ENCODE assay signal across 18 mouse cellular contexts in the genomic region with DNA sequence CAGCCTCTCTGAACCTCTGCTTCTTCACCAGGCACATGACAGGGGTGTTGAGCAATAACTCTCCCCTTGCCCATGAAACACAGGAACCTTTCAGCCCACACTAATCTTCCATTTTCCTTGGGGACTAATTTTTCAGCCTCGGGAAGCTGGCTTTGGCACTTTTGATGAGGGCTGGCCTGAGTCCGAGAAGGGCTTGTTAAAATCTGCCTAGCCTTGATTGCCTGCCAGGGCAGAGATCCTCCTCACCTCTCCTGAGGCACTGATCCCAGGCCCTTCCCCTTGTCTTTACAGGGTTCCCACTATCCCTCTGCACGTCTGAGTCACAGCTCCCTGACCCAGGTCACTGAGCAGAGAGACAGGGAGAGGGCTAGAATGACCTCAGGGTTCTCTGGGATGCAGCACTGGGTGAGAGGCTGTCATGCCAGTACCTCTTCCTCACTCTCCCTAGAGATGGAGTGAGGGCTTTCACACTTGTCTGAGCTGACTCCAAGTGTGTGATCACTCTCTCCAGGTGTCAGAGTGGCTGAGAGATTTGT.
DNase-seq lines count a peak whose midpoint lies in the region; ATAC-seq lines count a peak whose summit lies in the region.
"Had no signal": no experiment of that assay in that cellular context is flagged by ENCODE, and none has a peak within 500 bp of the region (broad histone marks: within the 10 kb centered on the region; RNA-seq: fewer than 3 reads in every experiment).

No protein-coding gene starts in this region.

- H3K27me3 ChIP-seq in hindbrain, embryonic 13.5 days, result peaks cover 11% of the 10 kb centered on the region; the same call in 1 of the 2 replicates
- H3K27me3 ChIP-seq in hindbrain, embryonic 12.5 days, result peaks cover 26% of the 10 kb centered on the region
- H3K27me3 ChIP-seq: liver, embryonic 15.5 days; midbrain, embryonic 15.5 days had no signal

- H3K36me3 ChIP-seq in hindbrain, embryonic 13.5 days, result no peaks in the 10 kb centered on the region
- H3K36me3 ChIP-seq in hindbrain, embryonic 12.5 days, result no peaks in the 10 kb centered on the region
- H3K36me3 ChIP-seq: forebrain, embryonic 12.5 days; heart, embryonic 10.5 days; limb, embryonic 15.5 days; liver, embryonic 15.5 days; midbrain, embryonic 15.5 days had no signal

- H3K9me3 ChIP-seq in hindbrain, embryonic 13.5 days, result no peaks in the 10 kb centered on the region
- no peaks in the 10 kb centered on the region for H3K9me3 ChIP-seq in hindbrain, embryonic 12.5 days (replicated peaks)
- H3K9me3 ChIP-seq: forebrain, embryonic 12.5 days; heart, embryonic 10.5 days; limb, embryonic 15.5 days; liver, embryonic 15.5 days; midbrain, embryonic 15.5 days had no signal

- peak overlapping the region; percentile 12; the same call in 1 of the 2 replicates for H3K27ac ChIP-seq in hindbrain, embryonic 13.5 days
- H3K27ac ChIP-seq in hindbrain, embryonic 12.5 days, result no peak overlapping the region
- H3K27ac ChIP-seq: forebrain, embryonic 12.5 days; heart, embryonic 10.5 days; limb, embryonic 15.5 days; liver, embryonic 15.5 days; midbrain, embryonic 15.5 days had no signal

- 32% methylated on average over 3 of the region's 3 CpGs for WGBS in hindbrain, embryonic 13.5 days
- WGBS in hindbrain, embryonic 12.5 days, result 38% methylated on average over 3 of the region's 3 CpGs

- peak; percentile 47 for DNase-seq in 3T3-L1 (ENCODE audit: low read depth, low spot score)
- DNase-seq in brain, adult 2 months (ENCODE audit: low read depth, low spot score), result peak; percentile 45
- DNase-seq in cerebellum, postnatal 10 days, result peak; percentile 76 to 80
- DNase-seq in lung, postnatal 14 days, result no peak
- DNase-seq in spleen, postnatal 4 days (ENCODE audit: low spot score in 2 of 2), result no peak
- DNase-seq: adrenal gland, adult 8-10 months; gastrocnemius, postnatal 25 days; kidney, postnatal 4 days; thymus, adult 18-20 months had no signal

- H3K4me2 ChIP-seq in hindbrain, embryonic 13.5 days, result no peak overlapping the region
- H3K4me2 ChIP-seq in hindbrain, embryonic 12.5 days (replicated peaks), result no peak overlapping the region
- H3K4me2 ChIP-seq: forebrain, embryonic 12.5 days; limb, embryonic 15.5 days; liver, embryonic 15.5 days; midbrain, embryonic 15.5 days had no signal

- ATAC-seq in hindbrain, embryonic 13.5 days (ENCODE audit: low FRiP score), result no peak
- ATAC-seq in hindbrain, embryonic 12.5 days (ENCODE audit: low FRiP score), result no peak
- ATAC-seq in megakaryocyte-erythroid progenitor cell, adult 5-6 weeks (replicated peaks; ENCODE audit: low FRiP score, low TSS enrichment, poor library complexity, severe bottlenecking), result no peak
- ATAC-seq: midbrain, embryonic 15.5 days had no signal

- H3K4me1 ChIP-seq in hindbrain, embryonic 13.5 days (replicated peaks), result 0 out of 2 replicates have a peak, but pooled peaks cover 4% of the 10 kb centered on the region
- H3K4me1 ChIP-seq in hindbrain, embryonic 12.5 days, result no peaks in the 10 kb centered on the region
- H3K4me1 ChIP-seq: limb, embryonic 15.5 days; liver, embryonic 15.5 days; midbrain, embryonic 15.5 days had no signal

- H3K9ac ChIP-seq in hindbrain, embryonic 13.5 days, result no peak overlapping the region
- H3K9ac ChIP-seq in hindbrain, embryonic 12.5 days, result no peak overlapping the region
- H3K9ac ChIP-seq: forebrain, embryonic 12.5 days; limb, embryonic 15.5 days; liver, embryonic 15.5 days; midbrain, embryonic 15.5 days had no signal

- H3K4me3 ChIP-seq in hindbrain, embryonic 13.5 days, result no peak overlapping the region
- no peak overlapping the region for H3K4me3 ChIP-seq in hindbrain, embryonic 12.5 days
- H3K4me3 ChIP-seq: forebrain, embryonic 12.5 days; heart, embryonic 10.5 days; limb, embryonic 15.5 days; liver, embryonic 15.5 days; midbrain, embryonic 15.5 days; myocyte had no signal

Comparison
In these comparisons a context has a peak if more than half of its experiments do, and no peak if none do; other contexts are left out.
1. DNase-seq: peak in 3T3-L1 (single experiment), brain, adult 2 months (single experiment) and cerebellum, postnatal 10 days (2 of 2); none in lung, postnatal 14 days (single experiment) and spleen, postnatal 4 days (0 of 2).